Mouse (Mus musculus): ENCODE results near the gene Slc22a2. TPM values are rescaled to one million over a fixed set of nuclear protein-coding genes. Genes with fewer than 3 reads are reported as not detected.

Slc22a2 gene
- total RNA-seq, 2 experiments from 2014 or later = not detected

- peak; percentile 51 for ATAC-seq (ENCODE audit: poor library complexity, severe bottlenecking)
Observed at GRCm38 (mm10) chr17:12677139-12677538, 93.2 kb downstream of the Slc22a2 start.

Other genes with a start within 250 kb of the Slc22a2 start
- 0.32 TPM in 1 of 2 replicates, not detected in the other for gene Plg, start 205.5 kb upstream of the Slc22a2 start, total RNA-seq (2015)
- gene Plg, start 205.5 kb upstream of the Slc22a2 start, total RNA-seq (2017) = 0.08 and 1.0 TPM in 2 replicates
- gene Slc22a3, start 76.4 kb upstream of the Slc22a2 start, total RNA-seq (2015) = 0.62 and 1.0 TPM in 2 replicates
- 0.37 and 1.2 TPM in 2 replicates for gene Slc22a3, start 76.4 kb upstream of the Slc22a2 start, total RNA-seq (2017)
- not detected in 2 replicates for gene Slc22a1, start 91.7 kb downstream of the Slc22a2 start, total RNA-seq (2015)
- not detected in 2 replicates for gene Slc22a1, start 91.7 kb downstream of the Slc22a2 start, total RNA-seq (2017)
- 0.69 and 1.9 TPM in 2 replicates for gene Igf2r, start 185.5 kb downstream of the Slc22a2 start, total RNA-seq (2015)
- gene Igf2r, start 185.5 kb downstream of the Slc22a2 start, total RNA-seq (2017) = 3.7 and 5.7 TPM in 2 replicates

Measured in megakaryocyte, adult 5-6 weeks (primary cell).